Mouse (Mus musculus): Measurements from ENCODE around the gene Gm4756. TPM values are rescaled to one million over a fixed set of nuclear protein-coding genes. Genes with fewer than 3 reads are reported as not detected.

The Gm4756 gene
- polyA plus RNA-seq, 1 experiment: 10.6 TPM

DNA sequence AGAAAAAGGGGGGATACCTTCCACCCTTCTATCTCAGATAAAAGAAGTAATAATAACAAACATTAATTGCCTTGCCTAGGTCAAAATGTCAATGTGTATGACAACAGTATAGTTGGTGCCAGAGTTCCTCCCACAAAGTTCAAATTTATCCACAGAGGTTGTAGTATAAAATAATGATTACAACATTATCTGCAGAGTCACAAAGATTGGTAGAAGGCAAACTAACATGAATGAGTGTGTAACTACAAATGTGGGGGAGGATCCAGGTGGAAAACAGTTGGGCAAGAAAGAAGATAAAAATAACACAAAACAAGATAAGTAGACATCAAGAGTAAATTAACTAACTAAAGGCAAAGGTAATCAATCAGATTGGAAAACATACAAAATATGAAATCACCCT is 56.5 kb downstream of the Gm4756 start:
- Histone ChIP-seq H3K4me3 (ENCODE audit: low read depth, low read length) (no peak overlapping the region), H3K36me3 (ENCODE audit: control insufficient read depth, insufficient read depth, low read length, poor library complexity, severe bottlenecking) (no peaks in the 10 kb centered on the region), H3K27me3 (ENCODE audit: control insufficient read depth, insufficient read depth, low read length, poor library complexity, severe bottlenecking) (no peaks in the 10 kb centered on the region), H3K9ac (ENCODE audit: low read depth, poor library complexity, severe bottlenecking) (no peak overlapping the region), H3K9me3 (replicated peaks; ENCODE audit: control insufficient read depth, insufficient read depth, low read length, poor library complexity, severe bottlenecking) (no peaks in the 10 kb centered on the region), H3K27ac (ENCODE audit: insufficient read depth, low read length) (no peak overlapping the region), H3K4me1 (ENCODE audit: control insufficient read depth, insufficient read depth, low read length) (peaks cover 2% of the 10 kb centered on the region)
- no peak for TF ChIP-seq CTCF (IDR thresholded peaks at IDR 0.05; ENCODE audit: low read depth, low read length)
- TF ChIP-seq POLR2A (IDR thresholded peaks at IDR 0.05; ENCODE audit: insufficient read depth, low read length): no peak
- no peak for TF ChIP-seq EP300 (IDR thresholded peaks at IDR 0.05; ENCODE audit: insufficient read depth, low read depth, low read length)

DNA sequence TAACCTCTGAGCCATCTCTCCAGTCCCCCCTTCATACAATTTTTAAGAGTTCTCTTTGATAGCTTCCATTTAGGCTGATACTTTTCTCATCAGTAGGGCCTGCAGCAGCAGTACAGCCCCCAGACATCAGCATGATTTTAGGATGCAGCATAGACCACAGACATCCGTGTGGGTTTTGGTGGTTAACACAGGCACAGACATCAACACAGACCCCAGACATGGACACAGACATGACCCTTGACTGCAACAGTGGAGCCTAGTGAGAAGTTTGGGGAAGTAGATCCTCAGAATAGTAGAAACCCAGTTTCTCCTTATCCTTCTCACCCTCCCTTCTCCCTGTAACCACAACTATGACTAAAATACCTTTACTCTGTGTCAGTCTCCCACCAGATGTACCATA is 64.1 kb downstream of the Gm4756 start:
- peaks cover 9% of the 10 kb centered on the region for H3K9me3 ChIP-seq (replicated peaks; ENCODE audit: control insufficient read depth, insufficient read depth, low read length, poor library complexity, severe bottlenecking)
- no peaks in the 10 kb centered on the region for H3K4me1 ChIP-seq (ENCODE audit: control insufficient read depth, insufficient read depth, low read length)
- H3K36me3 ChIP-seq (ENCODE audit: control insufficient read depth, insufficient read depth, low read length, poor library complexity, severe bottlenecking): no peaks in the 10 kb centered on the region
- no peak overlapping the region for H3K9ac ChIP-seq (ENCODE audit: low read depth, poor library complexity, severe bottlenecking)
- H3K27me3 ChIP-seq (ENCODE audit: control insufficient read depth, insufficient read depth, low read length, poor library complexity, severe bottlenecking): no peaks in the 10 kb centered on the region
- no peak overlapping the region for H3K27ac ChIP-seq (ENCODE audit: insufficient read depth, low read length)
- TF ChIP-seq POLR2A (IDR thresholded peaks at IDR 0.05; ENCODE audit: insufficient read depth, low read length) (no peak), CTCF (IDR thresholded peaks at IDR 0.05; ENCODE audit: low read depth, low read length) (no peak), EP300 (IDR thresholded peaks at IDR 0.05; ENCODE audit: insufficient read depth, low read depth, low read length) (no peak)
- no peak overlapping the region for H3K4me3 ChIP-seq (ENCODE audit: low read depth, low read length)

DNA sequence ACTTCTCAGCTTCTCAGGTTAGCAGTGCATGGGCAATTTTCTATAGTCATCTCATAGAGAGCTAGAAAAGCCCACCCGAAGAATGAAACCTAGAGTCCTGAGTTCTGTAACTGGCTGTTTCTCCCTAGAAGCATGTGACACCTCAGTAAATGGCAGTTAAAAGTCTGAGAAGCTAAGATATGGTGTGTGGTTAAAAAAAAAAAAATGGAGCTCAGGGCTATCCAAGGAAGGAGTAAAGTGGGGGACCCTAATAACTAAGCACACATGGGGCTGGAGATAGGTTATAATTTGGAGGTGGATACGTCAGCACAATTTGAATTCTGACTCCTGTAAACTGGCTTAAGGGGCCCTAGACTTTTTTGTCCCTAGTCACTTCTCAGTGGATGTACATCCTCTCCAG is 66.4 kb downstream of the Gm4756 start:
- no peak overlapping the region for H3K9ac ChIP-seq (ENCODE audit: low read depth, poor library complexity, severe bottlenecking)
- H3K4me1 ChIP-seq (ENCODE audit: control insufficient read depth, insufficient read depth, low read length): no peaks in the 10 kb centered on the region
- TF ChIP-seq EP300 (IDR thresholded peaks at IDR 0.05; ENCODE audit: insufficient read depth, low read depth, low read length): no peak
- no peak for TF ChIP-seq CTCF (IDR thresholded peaks at IDR 0.05; ENCODE audit: low read depth, low read length)
- TF ChIP-seq POLR2A (IDR thresholded peaks at IDR 0.05; ENCODE audit: insufficient read depth, low read length): no peak
- no peak overlapping the region for H3K27ac ChIP-seq (ENCODE audit: insufficient read depth, low read length)
- H3K9me3 ChIP-seq (replicated peaks; ENCODE audit: control insufficient read depth, insufficient read depth, low read length, poor library complexity, severe bottlenecking): peaks cover 9% of the 10 kb centered on the region
- no peaks in the 10 kb centered on the region for H3K27me3 ChIP-seq (ENCODE audit: control insufficient read depth, insufficient read depth, low read length, poor library complexity, severe bottlenecking)
- no peak overlapping the region for H3K4me3 ChIP-seq (ENCODE audit: low read depth, low read length)
- no peaks in the 10 kb centered on the region for H3K36me3 ChIP-seq (ENCODE audit: control insufficient read depth, insufficient read depth, low read length, poor library complexity, severe bottlenecking)

DNA sequence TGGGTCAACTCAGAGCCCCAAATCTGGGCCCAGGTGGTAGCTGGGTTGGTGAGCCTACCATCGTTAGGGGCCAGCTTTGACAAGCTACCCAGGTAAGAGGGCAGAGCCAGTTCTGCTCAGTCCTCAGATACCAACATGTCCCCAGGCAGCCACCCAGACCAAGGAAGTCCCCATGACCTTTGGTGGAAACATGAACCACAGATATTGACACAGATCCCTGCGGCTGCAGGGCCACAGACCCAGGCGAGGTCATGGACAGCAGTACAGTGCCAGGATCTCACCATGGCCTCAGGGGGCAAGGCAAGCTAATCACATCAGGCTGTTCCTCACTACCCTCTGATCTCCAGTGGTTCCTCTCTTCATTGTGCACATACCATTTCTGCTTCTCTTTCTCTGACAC is 67.4 kb downstream of the Gm4756 start:
- Histone ChIP-seq H3K27me3 (ENCODE audit: control insufficient read depth, insufficient read depth, low read length, poor library complexity, severe bottlenecking) (no peaks in the 10 kb centered on the region), H3K4me3 (ENCODE audit: low read depth, low read length) (no peak overlapping the region), H3K9me3 (replicated peaks; ENCODE audit: control insufficient read depth, insufficient read depth, low read length, poor library complexity, severe bottlenecking) (peaks cover 9% of the 10 kb centered on the region), H3K36me3 (ENCODE audit: control insufficient read depth, insufficient read depth, low read length, poor library complexity, severe bottlenecking) (no peaks in the 10 kb centered on the region), H3K4me1 (ENCODE audit: control insufficient read depth, insufficient read depth, low read length) (no peaks in the 10 kb centered on the region), H3K9ac (ENCODE audit: low read depth, poor library complexity, severe bottlenecking) (no peak overlapping the region), H3K27ac (ENCODE audit: insufficient read depth, low read length) (no peak overlapping the region)
- TF ChIP-seq EP300 (IDR thresholded peaks at IDR 0.05; ENCODE audit: insufficient read depth, low read depth, low read length): no peak
- no peak for TF ChIP-seq CTCF (IDR thresholded peaks at IDR 0.05; ENCODE audit: low read depth, low read length)
- no peak for TF ChIP-seq POLR2A (IDR thresholded peaks at IDR 0.05; ENCODE audit: insufficient read depth, low read length)

DNA sequence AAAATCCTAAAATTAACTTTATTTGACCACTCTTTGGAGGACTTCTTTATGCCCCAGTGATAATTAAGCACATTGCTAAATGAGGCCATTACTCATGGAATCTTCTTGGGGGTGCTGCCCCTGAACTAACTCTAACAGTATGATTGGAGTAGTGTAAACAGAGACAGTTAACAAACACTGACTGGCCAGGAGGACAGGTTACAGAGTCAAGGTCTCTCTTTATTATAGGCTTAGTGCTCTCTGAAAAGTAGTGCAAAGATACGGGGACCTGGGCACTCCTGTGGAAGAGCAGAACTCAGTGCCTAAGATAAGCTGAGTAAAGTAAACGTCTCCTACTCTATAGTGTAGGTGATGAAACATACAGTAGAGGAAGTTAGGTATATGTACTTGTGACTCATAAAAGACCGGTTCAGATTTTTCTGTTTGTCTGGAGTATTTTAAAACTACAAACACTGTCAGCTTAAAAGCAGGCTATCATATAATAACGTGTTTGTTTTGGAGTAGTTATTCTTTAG is 85.1 kb downstream of the Gm4756 start:
- H3K4me1 ChIP-seq (ENCODE audit: control insufficient read depth, insufficient read depth, low read length): no peaks in the 10 kb centered on the region
- H3K9me3 ChIP-seq (replicated peaks; ENCODE audit: control insufficient read depth, insufficient read depth, low read length, poor library complexity, severe bottlenecking): no peaks in the 10 kb centered on the region
- H3K4me3 ChIP-seq (ENCODE audit: low read depth, low read length): no peak overlapping the region
- TF ChIP-seq POLR2A (IDR thresholded peaks at IDR 0.05; ENCODE audit: insufficient read depth, low read length): no peak
- TF ChIP-seq CTCF (IDR thresholded peaks at IDR 0.05; ENCODE audit: low read depth, low read length): no peak
- TF ChIP-seq EP300 (IDR thresholded peaks at IDR 0.05; ENCODE audit: insufficient read depth, low read depth, low read length): no peak
- no peak overlapping the region for H3K9ac ChIP-seq (ENCODE audit: low read depth, poor library complexity, severe bottlenecking)
- no peaks in the 10 kb centered on the region for H3K27me3 ChIP-seq (ENCODE audit: control insufficient read depth, insufficient read depth, low read length, poor library complexity, severe bottlenecking)
- no peak overlapping the region for H3K27ac ChIP-seq (ENCODE audit: insufficient read depth, low read length)
- no peaks in the 10 kb centered on the region for H3K36me3 ChIP-seq (ENCODE audit: control insufficient read depth, insufficient read depth, low read length, poor library complexity, severe bottlenecking)

DNA sequence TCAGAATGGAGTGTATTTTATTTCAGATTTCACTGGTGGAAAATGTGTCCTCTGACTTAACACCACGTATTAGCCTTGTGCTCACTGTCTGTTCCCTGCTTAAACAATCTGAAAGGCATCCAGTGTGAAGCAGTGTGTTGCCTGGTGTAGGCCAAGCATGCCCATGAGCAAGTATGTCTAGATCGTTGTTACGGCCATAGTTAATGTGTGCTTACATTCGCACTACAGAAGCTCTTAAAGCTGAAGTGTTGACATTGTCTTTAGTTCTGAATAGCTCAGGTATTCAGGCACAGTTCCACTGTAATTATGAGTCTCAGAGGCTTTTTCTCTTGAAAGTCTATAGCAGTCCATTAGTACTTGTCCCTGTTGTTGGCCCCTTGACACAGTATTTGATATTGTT is 95.1 kb downstream of the Gm4756 start:
- Histone ChIP-seq H3K36me3 (ENCODE audit: control insufficient read depth, insufficient read depth, low read length, poor library complexity, severe bottlenecking) (peaks cover 1% of the 10 kb centered on the region; the same call in 1 of the 2 replicates), H3K4me3 (ENCODE audit: low read depth, low read length) (no peak overlapping the region), H3K4me1 (ENCODE audit: control insufficient read depth, insufficient read depth, low read length) (no peaks in the 10 kb centered on the region), H3K27ac (ENCODE audit: insufficient read depth, low read length) (no peak overlapping the region), H3K9me3 (replicated peaks; ENCODE audit: control insufficient read depth, insufficient read depth, low read length, poor library complexity, severe bottlenecking) (no peaks in the 10 kb centered on the region), H3K27me3 (ENCODE audit: control insufficient read depth, insufficient read depth, low read length, poor library complexity, severe bottlenecking) (no peaks in the 10 kb centered on the region), H3K9ac (ENCODE audit: low read depth, poor library complexity, severe bottlenecking) (no peak overlapping the region)
- TF ChIP-seq CTCF (IDR thresholded peaks at IDR 0.05; ENCODE audit: low read depth, low read length) (no peak), POLR2A (IDR thresholded peaks at IDR 0.05; ENCODE audit: insufficient read depth, low read length) (no peak), EP300 (IDR thresholded peaks at IDR 0.05; ENCODE audit: insufficient read depth, low read depth, low read length) (no peak)

All from ES-Bruce4 (cell line).